Mouse (Mus musculus): ENCODE measurements around the gene Ufsp1. TPM values are rescaled to one million over a fixed set of nuclear protein-coding genes. Genes with fewer than 3 reads are reported as not detected.
A peak's percentile ranks its signal among the peaks of the same experiment; 100 is the strongest.
"Not testable (repeated sequence)": the region's sequence is repeated elsewhere in the genome, so short reads cannot be mapped to it uniquely, and the experiment has no call there.

The Ufsp1 gene
- 9.5 and 10.7 TPM in 2 replicates for polyA plus RNA-seq (2015; fragmentation: Nextera tagmentation; extraction: Ambion mirVana)

- ATAC-seq = peak; percentile 92
- Histone ChIP-seq H3K4me1 (ENCODE audit: control insufficient read depth, insufficient read depth, low read length) (peaks cover 31% of the 10 kb centered on the region), H3K4me3 (ENCODE audit: low read length) (peak within 1 kb of the TSS; percentile 69), H3K36me3 (ENCODE audit: control insufficient read depth, insufficient read depth, low read length) (peaks cover 33% of the 10 kb centered on the region), H3K4me2 (ENCODE audit: low read depth, low read length) (peak within 1 kb of the TSS; percentile 99), H3K9me3 (ENCODE audit: control insufficient read depth, low read length) (no peaks in the 10 kb centered on the region), H3K27ac (ENCODE audit: low read length) (peak within 1 kb of the TSS; percentile 98), H3K27me3 (replicated peaks; ENCODE audit: control insufficient read depth, insufficient read depth, low read length) (peaks cover 9% of the 10 kb centered on the region), H3K9ac (ENCODE audit: low read depth, low read length) (peak within 1 kb of the TSS; percentile 85)
- WGBS = under 1% methylated on average over 52 of the region's 52 CpGs
Observed at GRCm38 (mm10) chr5:137293839-137294743, at the start of gene Ufsp1. Gene Ufsp1, plus strand, starts transcription at chr5:137294629.

GRCm38 (mm10) chr5:137263897-137264720 is 30.3 kb upstream of the Ufsp1 start:
- no peaks in the 10 kb centered on the region for H3K27me3 ChIP-seq (replicated peaks; ENCODE audit: control insufficient read depth, insufficient read depth, low read length)
- peaks cover 8% of the 10 kb centered on the region; the same call in 1 of the 2 replicates for H3K4me1 ChIP-seq (ENCODE audit: control insufficient read depth, insufficient read depth, low read length)
- no peak overlapping the region for H3K9ac ChIP-seq (ENCODE audit: low read depth, low read length)
- no peaks in the 10 kb centered on the region for H3K36me3 ChIP-seq (ENCODE audit: control insufficient read depth, insufficient read depth, low read length)
- peak overlapping the region; percentile 37; the same call in 1 of the 2 replicates for H3K27ac ChIP-seq (ENCODE audit: low read length)
- H3K4me3 ChIP-seq (ENCODE audit: low read length) = no peak overlapping the region
- WGBS = 60% methylated on average over 14 of the region's 14 CpGs
- peak; percentile 86 for ATAC-seq
- no peaks in the 10 kb centered on the region for H3K9me3 ChIP-seq (ENCODE audit: control insufficient read depth, low read length)
- 0 out of 2 replicates have a peak overlapping the region, but pooled peaks have one; percentile 7 for H3K4me2 ChIP-seq (ENCODE audit: low read depth, low read length)

GRCm38 (mm10) chr5:137264787-137265186 is 29.6 kb upstream of the Ufsp1 start:
- Histone ChIP-seq H3K27me3 (replicated peaks; ENCODE audit: control insufficient read depth, insufficient read depth, low read length) (no peaks in the 10 kb centered on the region), H3K36me3 (ENCODE audit: control insufficient read depth, insufficient read depth, low read length) (no peaks in the 10 kb centered on the region), H3K4me1 (ENCODE audit: control insufficient read depth, insufficient read depth, low read length) (peaks cover 8% of the 10 kb centered on the region; the same call in 1 of the 2 replicates), H3K9me3 (ENCODE audit: control insufficient read depth, low read length) (no peaks in the 10 kb centered on the region), H3K9ac (ENCODE audit: low read depth, low read length) (no peak overlapping the region), H3K4me2 (ENCODE audit: low read depth, low read length) (no peak overlapping the region), H3K27ac (ENCODE audit: low read length) (no peak overlapping the region), H3K4me3 (ENCODE audit: low read length) (no peak overlapping the region)
- ATAC-seq = peak; percentile 8; the same call in 1 of the 2 replicates
- WGBS = 91% methylated on average over 11 of the region's 11 CpGs

- peaks cover 8% of the 10 kb centered on the region; the same call in 1 of the 2 replicates for H3K4me1 ChIP-seq (ENCODE audit: control insufficient read depth, insufficient read depth, low read length)
- H3K27me3 ChIP-seq (replicated peaks; ENCODE audit: control insufficient read depth, insufficient read depth, low read length) = no peaks in the 10 kb centered on the region
- H3K36me3 ChIP-seq (ENCODE audit: control insufficient read depth, insufficient read depth, low read length) = no peaks in the 10 kb centered on the region
- H3K9ac ChIP-seq (ENCODE audit: low read depth, low read length) = peak overlapping the region; percentile 53
- peak overlapping the region; percentile 49 for H3K4me2 ChIP-seq (ENCODE audit: low read depth, low read length)
- peak; percentile 72 for ATAC-seq
- peak overlapping the region; percentile 28 for H3K4me3 ChIP-seq (ENCODE audit: low read length)
- H3K27ac ChIP-seq (ENCODE audit: low read length) = peak overlapping the region; percentile 59
- 21% methylated on average over 17 of the region's 18 CpGs for WGBS
- no peaks in the 10 kb centered on the region for H3K9me3 ChIP-seq (ENCODE audit: control insufficient read depth, low read length)
Observed at GRCm38 (mm10) chr5:137268131-137268910, 26.1 kb upstream of the Ufsp1 start.

- H3K4me2 ChIP-seq (ENCODE audit: low read depth, low read length) = peak overlapping the region; percentile 44
- 29% methylated on average over 18 of the region's 18 CpGs for WGBS
- peak overlapping the region; percentile 51; the same call in 1 of the 2 replicates for H3K9ac ChIP-seq (ENCODE audit: low read depth, low read length)
- H3K4me3 ChIP-seq (ENCODE audit: low read length) = peak overlapping the region; percentile 27; the same call in 1 of the 2 replicates
- no peaks in the 10 kb centered on the region for H3K27me3 ChIP-seq (replicated peaks; ENCODE audit: control insufficient read depth, insufficient read depth, low read length)
- no peaks in the 10 kb centered on the region for H3K9me3 ChIP-seq (ENCODE audit: control insufficient read depth, low read length)
- ATAC-seq = peak; percentile 95
- H3K36me3 ChIP-seq (ENCODE audit: control insufficient read depth, insufficient read depth, low read length) = no peaks in the 10 kb centered on the region
- peaks cover 10% of the 10 kb centered on the region; the same call in 1 of the 2 replicates for H3K4me1 ChIP-seq (ENCODE audit: control insufficient read depth, insufficient read depth, low read length)
- H3K27ac ChIP-seq (ENCODE audit: low read length) = peak overlapping the region; percentile 98
Observed at GRCm38 (mm10) chr5:137277360-137278342, 16.8 kb upstream of the Ufsp1 start.

- not testable (repeated sequence) for ATAC-seq; H3K9me3 ChIP-seq (ENCODE audit: control insufficient read depth, low read length); H3K9ac ChIP-seq (ENCODE audit: low read depth, low read length); H3K4me2 ChIP-seq (ENCODE audit: low read depth, low read length); H3K27ac ChIP-seq (ENCODE audit: low read length); H3K4me3 ChIP-seq (ENCODE audit: low read length); H3K36me3 ChIP-seq (ENCODE audit: control insufficient read depth, insufficient read depth, low read length)
- Histone ChIP-seq H3K4me1 (ENCODE audit: control insufficient read depth, insufficient read depth, low read length) (peaks cover 27% of the 10 kb centered on the region), H3K27me3 (replicated peaks; ENCODE audit: control insufficient read depth, insufficient read depth, low read length) (peaks cover 24% of the 10 kb centered on the region)
- WGBS = 88% methylated on average over 5 of the region's 6 CpGs
Observed at GRCm38 (mm10) chr5:137284411-137284810, 10.0 kb upstream of the Ufsp1 start.

GRCm38 (mm10) chr5:137285045-137285444 is 9.4 kb upstream of the Ufsp1 start:
- Histone ChIP-seq H3K4me2 (ENCODE audit: low read depth, low read length) (no peak overlapping the region), H3K4me3 (ENCODE audit: low read length) (no peak overlapping the region), H3K4me1 (ENCODE audit: control insufficient read depth, insufficient read depth, low read length) (peaks cover 33% of the 10 kb centered on the region), H3K36me3 (ENCODE audit: control insufficient read depth, insufficient read depth, low read length) (no peaks in the 10 kb centered on the region), H3K27ac (ENCODE audit: low read length) (no peak overlapping the region), H3K27me3 (replicated peaks; ENCODE audit: control insufficient read depth, insufficient read depth, low read length) (peaks cover 26% of the 10 kb centered on the region), H3K9me3 (ENCODE audit: control insufficient read depth, low read length) (no peaks in the 10 kb centered on the region), H3K9ac (ENCODE audit: low read depth, low read length) (no peak overlapping the region)
- WGBS = 69% methylated on average over 5 of the region's 5 CpGs
- ATAC-seq = no peak

- H3K36me3 ChIP-seq (ENCODE audit: control insufficient read depth, insufficient read depth, low read length) = no peaks in the 10 kb centered on the region
- WGBS = 30% methylated on average over 7 of the region's 7 CpGs
- H3K4me2 ChIP-seq (ENCODE audit: low read depth, low read length) = no peak overlapping the region
- H3K9ac ChIP-seq (ENCODE audit: low read depth, low read length) = no peak overlapping the region
- H3K27me3 ChIP-seq (replicated peaks; ENCODE audit: control insufficient read depth, insufficient read depth, low read length) = peaks cover 26% of the 10 kb centered on the region
- H3K27ac ChIP-seq (ENCODE audit: low read length) = peak overlapping the region; percentile 43
- no peak overlapping the region for H3K4me3 ChIP-seq (ENCODE audit: low read length)
- H3K4me1 ChIP-seq (ENCODE audit: control insufficient read depth, insufficient read depth, low read length) = peaks cover 38% of the 10 kb centered on the region
- H3K9me3 ChIP-seq (ENCODE audit: control insufficient read depth, low read length) = no peaks in the 10 kb centered on the region
- no peak for ATAC-seq
Observed at GRCm38 (mm10) chr5:137285986-137286385, 8.4 kb upstream of the Ufsp1 start.

All from intestine, embryonic 16.5 days (tissue).